Mouse (Mus musculus): Measurements from ENCODE around the gene Tcl1b3.
"Not testable (repeated sequence)": the region's sequence is repeated elsewhere in the genome, so short reads cannot be mapped to it uniquely, and the experiment has no call there.

DNA sequence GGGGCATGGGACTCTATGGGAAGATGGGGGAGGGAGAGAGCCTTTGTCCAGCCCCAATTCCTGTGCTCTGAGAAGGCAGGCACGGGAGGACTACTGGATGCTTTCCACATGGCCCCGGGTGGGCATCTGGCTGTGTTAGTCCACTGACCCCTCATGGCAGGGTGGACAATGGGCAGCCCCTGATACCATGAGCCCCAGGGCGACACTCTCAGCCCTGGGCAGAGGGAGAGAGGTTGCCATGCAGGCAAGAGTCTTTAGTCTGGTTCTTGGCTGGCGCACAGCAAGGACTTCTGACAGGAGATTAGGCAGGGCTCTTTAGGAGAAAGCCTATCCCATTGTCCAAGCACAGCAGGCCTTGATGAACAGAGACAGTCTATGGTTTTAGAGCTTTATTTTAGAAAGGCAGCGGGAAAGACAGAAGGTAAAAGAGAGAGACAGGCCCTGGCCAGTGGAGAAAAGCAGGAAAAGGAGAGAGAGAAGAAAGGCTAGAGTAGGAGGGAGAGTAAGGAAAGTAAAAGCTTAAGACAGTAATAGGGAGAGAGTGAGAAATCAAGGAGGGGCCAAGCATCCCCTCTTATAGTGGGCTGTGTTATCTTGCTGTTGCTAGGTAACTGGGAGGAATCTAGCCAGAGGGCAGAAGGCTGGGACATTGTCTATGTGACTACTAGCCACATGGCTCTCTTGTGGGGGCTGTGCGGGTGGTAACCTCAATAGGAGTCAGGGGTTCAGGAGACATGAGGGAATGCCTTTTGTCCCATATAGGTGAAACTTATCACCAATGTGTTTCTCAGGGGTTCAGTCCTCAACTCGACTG is 9.0 kb downstream of the Tcl1b3 start:
- not testable (repeated sequence) for TF ChIP-seq POLR2A (IDR thresholded peaks at IDR 0.05; ENCODE audit: borderline replicate concordance, low read depth, low read length); CTCF (IDR thresholded peaks at IDR 0.05; ENCODE audit: low read depth, low read length)
